Mouse (Mus musculus): ENCODE data around the gene Josd2.

DNA sequence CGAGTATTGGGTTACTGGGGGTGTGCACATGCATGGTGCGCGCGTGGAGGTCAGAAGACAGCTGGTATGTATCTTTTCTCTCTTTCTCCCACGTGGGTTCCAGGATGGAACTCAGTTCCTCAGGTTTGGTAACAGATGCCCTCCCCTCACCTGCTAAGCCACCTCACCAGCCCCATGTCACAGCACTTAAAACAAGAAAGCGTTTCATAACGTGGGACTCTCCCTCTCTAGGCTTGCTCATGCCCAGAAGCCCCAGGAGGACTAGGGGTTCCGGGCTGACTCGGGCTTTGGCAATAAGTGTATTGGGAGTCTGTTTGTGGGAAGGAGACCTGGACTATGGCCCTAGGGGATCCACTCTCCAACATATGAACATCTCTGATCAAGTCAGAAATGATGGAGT, 33.7 kb upstream of the Josd2 start:
- TF ChIP-seq CTCF (IDR thresholded peaks at IDR 0.05; ENCODE audit: insufficient read depth, low read depth, low read length) (no peak), POLR2A (IDR thresholded peaks at IDR 0.05; ENCODE audit: insufficient read depth, low read depth, low read length) (no peak)

All from olfactory bulb, adult 2 months (tissue).